Mouse (Mus musculus): ENCODE measurements around the gene Slc22a20. TPM values are rescaled to one million over a fixed set of nuclear protein-coding genes. Genes with fewer than 3 reads are reported as not detected.

Slc22a20 gene
- polyA plus RNA-seq, 1 experiment from 2014 or later: not detected

DNA sequence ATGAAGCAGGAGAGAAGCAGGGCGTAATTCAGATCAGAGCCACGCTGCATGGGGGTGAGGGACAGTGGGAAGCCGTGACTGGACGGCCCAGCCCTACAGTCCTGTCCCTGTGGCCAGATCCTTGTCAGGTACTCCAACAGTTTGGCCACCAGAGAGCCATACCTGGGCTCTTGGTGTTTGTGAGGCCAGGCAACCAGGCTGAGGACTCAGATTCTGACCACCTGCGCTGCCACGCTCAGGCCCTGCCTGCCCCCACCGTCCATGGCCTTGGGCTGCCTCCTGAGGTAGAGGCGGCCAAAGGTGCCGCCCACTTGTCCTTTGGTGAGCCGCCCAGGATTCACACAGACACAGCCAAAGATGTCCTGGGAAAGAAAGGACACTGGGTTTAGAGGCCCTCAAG, 45.3 kb downstream of the Slc22a20 start:
- peaks cover 51% of the 10 kb centered on the region for H3K36me3 ChIP-seq
- WGBS: 91% methylated on average over 10 of the region's 10 CpGs
- no peaks in the 10 kb centered on the region for H3K9me3 ChIP-seq
- no peak for DNase-seq (ENCODE audit: low spot score)
- H3K27me3 ChIP-seq (ENCODE audit: insufficient read depth, poor library complexity, severe bottlenecking): no peaks in the 10 kb centered on the region
- H3K4me3 ChIP-seq: no peak overlapping the region
- peaks cover 60% of the 10 kb centered on the region for H3K4me1 ChIP-seq
- H3K27ac ChIP-seq: peak overlapping the region; percentile 64; the same call in 1 of the 2 replicates

DNA sequence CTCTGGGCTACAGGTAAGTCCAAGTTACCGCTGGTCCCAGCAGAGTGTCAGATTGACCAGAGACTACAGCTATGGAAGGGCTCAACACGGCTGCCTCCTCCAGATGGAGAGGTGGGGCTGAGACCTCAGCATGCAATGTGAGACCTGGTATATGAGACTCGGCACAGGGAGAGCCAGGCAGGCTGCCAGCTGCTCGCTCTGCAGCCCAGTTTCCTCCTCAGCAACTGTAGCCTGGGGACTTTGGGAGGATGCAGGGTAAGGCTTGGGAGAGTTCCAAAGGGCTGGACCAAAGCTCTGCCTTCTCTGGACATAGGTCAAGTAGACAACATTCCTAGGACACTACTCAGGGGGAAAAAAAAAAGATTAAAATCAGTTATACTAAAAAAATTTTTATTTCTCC, 45.8 kb downstream of the Slc22a20 start:
- no peak overlapping the region for H3K4me3 ChIP-seq
- 78% methylated on average over 4 of the region's 4 CpGs for WGBS
- no peak for DNase-seq (ENCODE audit: low spot score)
- no peaks in the 10 kb centered on the region for H3K9me3 ChIP-seq
- H3K27me3 ChIP-seq (ENCODE audit: insufficient read depth, poor library complexity, severe bottlenecking): no peaks in the 10 kb centered on the region
- H3K36me3 ChIP-seq: peaks cover 47% of the 10 kb centered on the region
- no peak overlapping the region for H3K27ac ChIP-seq
- peaks cover 60% of the 10 kb centered on the region for H3K4me1 ChIP-seq

DNA sequence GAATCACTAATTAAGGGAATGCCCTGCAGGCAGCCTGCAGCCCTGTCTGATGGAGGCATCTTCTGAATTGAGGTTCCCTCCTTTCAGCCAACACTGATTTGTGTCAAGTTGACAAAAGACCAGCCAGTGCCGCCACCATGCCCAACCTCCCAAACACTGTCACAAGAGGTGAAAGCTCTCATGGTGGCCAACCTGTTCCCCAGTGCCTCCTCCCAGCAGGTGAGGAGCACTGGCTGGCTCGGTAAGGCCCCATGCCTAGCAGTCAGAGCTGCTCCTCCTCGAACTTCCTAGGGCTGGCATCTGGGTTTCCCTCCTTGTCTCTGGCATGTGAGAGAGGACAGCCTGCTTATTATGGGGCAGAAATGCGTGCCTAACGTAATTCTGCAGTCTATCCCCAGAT, 46.2 kb downstream of the Slc22a20 start:
- Histone ChIP-seq H3K4me1 (peaks cover 60% of the 10 kb centered on the region), H3K4me3 (no peak overlapping the region), H3K27ac (no peak overlapping the region), H3K9me3 (no peaks in the 10 kb centered on the region), H3K27me3 (ENCODE audit: insufficient read depth, poor library complexity, severe bottlenecking) (no peaks in the 10 kb centered on the region), H3K36me3 (peaks cover 45% of the 10 kb centered on the region)
- 82% methylated on average over 5 of the region's 5 CpGs for WGBS
- DNase-seq (ENCODE audit: low spot score): no peak

DNA sequence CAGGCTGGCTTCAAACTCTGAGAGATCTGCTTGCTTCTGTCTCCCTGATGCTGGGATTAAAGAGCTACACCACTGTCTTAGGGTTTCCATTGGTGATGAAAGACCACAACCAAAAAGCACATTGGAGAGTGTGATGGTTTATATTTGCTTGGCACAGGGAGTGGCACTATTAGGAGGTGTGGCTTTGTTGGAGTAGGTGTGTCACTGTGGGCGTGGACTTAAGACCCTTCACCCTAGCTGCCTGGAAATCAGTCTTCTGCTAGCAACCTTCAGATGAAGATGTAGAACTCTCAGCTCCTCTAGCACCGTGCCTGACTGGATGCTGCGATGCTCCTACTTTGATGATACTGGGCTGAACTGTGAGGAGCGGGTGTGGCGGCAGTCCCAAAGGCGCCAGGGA, 47.4 kb downstream of the Slc22a20 start:
- Histone ChIP-seq H3K27ac (peak overlapping the region; percentile 68; the same call in 1 of the 2 replicates), H3K36me3 (peaks cover 39% of the 10 kb centered on the region), H3K27me3 (ENCODE audit: insufficient read depth, poor library complexity, severe bottlenecking) (no peaks in the 10 kb centered on the region), H3K4me1 (peaks cover 51% of the 10 kb centered on the region), H3K9me3 (no peaks in the 10 kb centered on the region), H3K4me3 (no peak overlapping the region)
- 85% methylated on average over 6 of the region's 6 CpGs for WGBS
- DNase-seq (ENCODE audit: low spot score): no peak

DNA sequence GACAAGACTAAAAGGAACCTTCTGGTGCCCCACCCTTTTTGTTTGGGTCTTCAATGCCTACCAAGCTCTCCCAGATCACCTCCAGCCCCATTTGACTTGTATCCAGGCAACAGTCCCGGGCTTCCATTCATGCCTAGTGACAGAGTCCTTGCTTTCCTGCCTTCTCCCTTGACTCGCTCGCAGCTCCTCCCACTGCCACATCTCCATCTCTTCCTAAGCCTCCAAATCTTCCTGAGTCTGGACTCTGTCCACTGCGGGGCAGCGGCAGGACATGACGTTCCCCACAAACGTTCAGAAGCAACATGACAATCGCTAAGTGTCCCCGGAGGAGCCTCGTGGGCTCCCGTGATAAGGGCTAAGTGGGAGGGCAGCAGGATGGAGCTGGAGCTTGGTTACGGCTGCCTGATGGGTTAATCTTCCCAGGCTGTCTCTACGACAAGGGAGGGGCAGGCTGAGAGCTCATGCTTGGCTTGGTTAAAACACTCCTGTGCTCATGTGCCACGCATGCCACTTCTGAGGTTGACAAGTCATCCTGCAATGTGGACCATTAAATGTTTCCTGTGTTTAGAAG, 48.0 kb downstream of the Slc22a20 start:
- peaks cover 45% of the 10 kb centered on the region for H3K4me1 ChIP-seq
- no peaks in the 10 kb centered on the region for H3K27me3 ChIP-seq (ENCODE audit: insufficient read depth, poor library complexity, severe bottlenecking)
- H3K4me3 ChIP-seq: peak overlapping the region; percentile 35
- H3K36me3 ChIP-seq: peaks cover 33% of the 10 kb centered on the region
- DNase-seq (ENCODE audit: low spot score): peak; percentile 85
- WGBS: 9% methylated on average over 14 of the region's 14 CpGs
- peak overlapping the region; percentile 68 for H3K27ac ChIP-seq
- H3K9me3 ChIP-seq: no peaks in the 10 kb centered on the region

DNA sequence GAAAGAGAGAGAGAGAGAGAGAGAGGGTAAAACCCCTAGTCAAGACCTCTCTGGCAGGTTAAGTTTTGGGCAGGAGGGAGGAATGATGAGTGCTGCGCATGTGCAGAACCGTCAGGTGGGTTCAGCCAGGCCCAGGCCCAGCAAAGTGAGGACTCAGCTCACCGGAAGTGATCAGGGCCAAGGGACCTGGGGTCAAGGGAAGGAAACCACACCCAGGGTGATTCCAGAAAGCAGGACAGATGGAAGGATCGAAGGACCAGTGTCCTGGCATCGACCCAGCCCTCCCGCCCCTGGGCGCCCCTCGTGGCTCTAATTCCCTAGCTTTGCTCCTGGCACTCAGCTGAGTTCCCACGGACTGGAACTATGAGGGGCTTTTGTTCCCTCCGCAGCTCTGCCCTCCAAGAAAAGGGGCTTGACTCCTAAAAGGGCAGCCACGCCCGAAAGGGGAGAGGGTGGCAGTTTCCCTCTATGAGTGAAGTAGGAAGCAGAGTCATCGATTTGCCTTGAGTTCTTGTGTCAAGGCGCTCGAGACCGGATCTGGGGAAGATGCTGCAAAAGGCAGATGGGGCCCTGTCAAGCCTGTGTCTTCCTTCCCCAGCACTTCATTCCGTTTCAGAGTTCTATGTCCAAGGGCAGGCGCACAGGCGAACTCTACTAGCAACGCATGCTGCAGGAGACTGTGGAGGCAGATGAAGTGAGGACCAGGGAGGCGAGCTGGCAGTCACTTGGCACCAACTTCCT, 48.7 kb downstream of the Slc22a20 start:
- Histone ChIP-seq H3K27ac (peak overlapping the region; percentile 62), H3K4me1 (peaks cover 39% of the 10 kb centered on the region), H3K36me3 (peaks cover 27% of the 10 kb centered on the region), H3K27me3 (ENCODE audit: insufficient read depth, poor library complexity, severe bottlenecking) (no peaks in the 10 kb centered on the region), H3K4me3 (peak overlapping the region; percentile 35), H3K9me3 (no peaks in the 10 kb centered on the region)
- WGBS: 73% methylated on average over 21 of the region's 21 CpGs
- no peak for DNase-seq (ENCODE audit: low spot score)

DNA sequence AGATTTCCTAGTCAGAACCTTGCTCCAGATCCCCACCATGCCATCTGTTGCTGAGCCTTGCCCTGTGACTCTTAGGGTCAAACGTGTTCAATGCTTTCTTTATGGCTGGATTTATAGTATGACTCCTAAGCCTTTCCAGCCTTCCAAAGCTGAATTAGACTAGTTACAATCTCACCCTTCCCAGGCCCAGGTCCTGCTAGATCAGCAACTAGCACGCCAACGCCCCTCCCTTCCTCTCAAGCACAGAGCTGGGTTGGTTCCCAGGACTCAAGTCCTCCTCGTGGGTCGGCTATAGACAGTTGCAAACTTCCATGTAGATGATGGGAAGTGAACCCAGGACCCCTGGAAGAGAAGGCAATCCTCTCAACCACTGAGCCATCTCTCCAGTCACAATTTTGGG, 50.3 kb downstream of the Slc22a20 start:
- Histone ChIP-seq H3K27ac (peak overlapping the region; percentile 88), H3K4me1 (peaks cover 37% of the 10 kb centered on the region), H3K9me3 (no peaks in the 10 kb centered on the region), H3K27me3 (ENCODE audit: insufficient read depth, poor library complexity, severe bottlenecking) (no peaks in the 10 kb centered on the region), H3K4me3 (0 out of 2 replicates have a peak overlapping the region, but pooled peaks have one; percentile 22), H3K36me3 (peaks cover 13% of the 10 kb centered on the region)
- WGBS: 58% methylated on average over 5 of the region's 5 CpGs
- DNase-seq (ENCODE audit: low spot score): no peak

DNA sequence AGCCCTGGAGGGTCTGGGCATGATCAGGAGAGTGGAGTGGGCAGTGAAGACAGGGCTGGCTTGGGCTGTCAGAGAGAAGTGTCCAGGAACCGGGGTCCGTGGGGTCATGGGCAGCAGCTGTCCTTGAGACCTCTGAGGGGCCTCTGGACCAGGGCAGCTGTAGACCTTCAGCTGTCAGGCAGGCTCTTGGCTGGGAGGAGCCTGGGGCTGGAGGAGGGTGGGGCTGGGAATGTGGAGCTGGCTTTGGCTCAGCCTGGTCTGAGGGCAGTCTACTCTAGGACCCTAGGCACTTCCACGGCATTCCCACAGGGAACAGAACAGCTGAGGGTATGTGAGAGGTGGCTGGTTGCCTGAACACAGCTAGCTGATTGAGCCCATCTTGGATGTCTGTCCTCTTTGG, 50.7 kb downstream of the Slc22a20 start:
- peaks cover 35% of the 10 kb centered on the region for H3K4me1 ChIP-seq
- peak; percentile 90 for DNase-seq (ENCODE audit: low spot score)
- H3K27me3 ChIP-seq (ENCODE audit: insufficient read depth, poor library complexity, severe bottlenecking): no peaks in the 10 kb centered on the region
- peak overlapping the region; percentile 88 for H3K27ac ChIP-seq
- peaks cover 10% of the 10 kb centered on the region for H3K36me3 ChIP-seq
- H3K9me3 ChIP-seq: no peaks in the 10 kb centered on the region
- 25% methylated on average over 3 of the region's 3 CpGs for WGBS
- 0 out of 2 replicates have a peak overlapping the region, but pooled peaks have one; percentile 22 for H3K4me3 ChIP-seq

DNA sequence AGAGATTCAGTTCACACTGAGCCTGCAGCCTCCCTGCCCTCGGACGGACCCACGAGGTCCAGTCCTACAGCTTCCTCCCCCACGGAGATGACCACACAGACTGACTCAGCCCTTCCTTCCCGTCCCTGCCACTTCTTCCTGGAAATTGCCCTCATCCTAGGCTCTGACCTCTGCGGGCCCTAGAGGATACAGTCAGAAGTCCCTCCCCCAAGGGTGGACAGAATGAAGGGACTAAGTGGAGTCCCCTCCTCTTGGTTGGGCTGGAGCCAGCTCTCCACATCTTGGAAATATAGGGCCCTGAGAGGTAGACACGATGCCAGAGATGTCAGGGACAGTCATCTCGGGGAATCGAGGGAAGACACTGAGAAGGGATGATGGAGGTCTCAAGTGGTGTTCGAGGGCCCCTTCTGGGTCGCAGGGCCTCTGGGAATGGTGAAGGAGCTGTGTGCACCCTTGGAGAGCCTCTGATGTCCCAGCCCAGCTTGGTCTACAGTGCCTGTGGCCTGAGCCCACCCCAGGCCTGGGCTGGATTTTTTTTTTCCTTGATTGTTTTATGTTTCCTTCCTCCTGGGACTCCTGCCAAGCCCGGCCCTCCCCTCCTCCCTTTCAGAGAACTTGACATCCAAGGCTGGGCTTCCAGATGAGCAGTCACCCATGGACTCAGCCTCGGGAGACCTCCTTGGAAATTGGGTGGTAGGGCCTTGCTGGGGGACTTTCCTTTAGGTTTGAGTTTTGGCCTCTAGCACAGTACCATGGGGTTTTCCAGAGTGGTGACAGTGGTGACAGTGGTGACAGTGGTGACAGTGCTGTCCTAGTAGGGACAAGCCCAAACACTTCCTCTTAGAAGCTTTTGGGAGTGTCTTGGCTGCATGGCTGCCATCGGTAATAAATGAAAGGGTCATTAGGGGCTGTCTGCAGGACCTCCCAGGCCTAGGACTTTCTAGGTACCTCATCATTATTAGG, 56.0 kb downstream of the Slc22a20 start:
- Histone ChIP-seq H3K4me1 (peaks cover 43% of the 10 kb centered on the region), H3K4me3 (no peak overlapping the region), H3K27me3 (ENCODE audit: insufficient read depth, poor library complexity, severe bottlenecking) (peaks cover 9% of the 10 kb centered on the region; the same call in 1 of the 2 replicates), H3K36me3 (no peaks in the 10 kb centered on the region), H3K9me3 (no peaks in the 10 kb centered on the region), H3K27ac (peak overlapping the region; percentile 64)
- DNase-seq (ENCODE audit: low spot score): no peak
- WGBS: 58% methylated on average over 14 of the region's 14 CpGs

DNA sequence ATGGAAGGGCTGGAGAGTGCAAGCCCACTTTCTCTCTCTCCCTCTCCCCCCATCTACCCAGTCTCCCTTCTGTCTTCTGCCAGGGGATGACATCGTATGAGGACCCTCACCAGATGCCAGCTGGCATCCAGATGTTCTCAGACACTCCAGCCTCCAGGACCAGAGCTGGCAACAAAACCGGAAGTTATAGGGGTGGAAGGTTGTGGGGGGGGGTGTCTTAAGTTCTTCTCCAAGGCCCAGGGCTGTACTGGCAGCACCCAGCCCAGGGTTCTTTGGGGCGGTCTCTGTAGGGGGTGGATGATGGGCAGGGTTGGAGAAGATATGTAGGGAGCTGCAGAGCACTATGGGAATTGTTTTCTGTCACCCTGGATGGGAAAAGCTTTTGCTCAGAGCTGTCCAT, 57.4 kb downstream of the Slc22a20 start:
- WGBS: 62% methylated on average over 3 of the region's 3 CpGs
- Histone ChIP-seq H3K27ac (0 out of 2 replicates have a peak overlapping the region, but pooled peaks have one; percentile 25), H3K36me3 (no peaks in the 10 kb centered on the region), H3K4me3 (no peak overlapping the region), H3K9me3 (no peaks in the 10 kb centered on the region), H3K4me1 (peaks cover 50% of the 10 kb centered on the region), H3K27me3 (ENCODE audit: insufficient read depth, poor library complexity, severe bottlenecking) (peaks cover 9% of the 10 kb centered on the region; the same call in 1 of the 2 replicates)
- no peak for DNase-seq (ENCODE audit: low spot score)

DNA sequence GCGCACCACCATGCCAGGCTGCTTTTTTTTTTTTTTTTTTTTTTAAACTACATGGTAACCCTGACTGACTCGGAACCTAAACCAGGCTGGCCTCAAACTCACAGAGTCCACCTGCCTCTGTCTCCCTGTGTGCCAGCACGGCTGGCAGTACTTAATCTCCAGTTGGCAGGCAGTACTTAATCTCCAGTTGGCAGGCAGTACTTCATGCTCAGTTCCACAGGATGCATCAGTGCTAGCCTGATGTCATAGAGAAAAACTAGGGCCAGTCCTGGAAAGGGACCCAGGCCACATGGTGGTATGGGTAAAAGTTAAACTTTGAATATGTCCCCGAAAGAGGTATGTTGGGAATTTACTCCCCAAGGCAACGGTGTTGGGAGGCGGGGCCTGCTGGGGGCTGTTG, 57.8 kb downstream of the Slc22a20 start:
- 69% methylated on average over 6 of the region's 6 CpGs for WGBS
- DNase-seq (ENCODE audit: low spot score): no peak
- Histone ChIP-seq H3K4me1 (peaks cover 51% of the 10 kb centered on the region), H3K36me3 (no peaks in the 10 kb centered on the region), H3K4me3 (no peak overlapping the region), H3K9me3 (no peaks in the 10 kb centered on the region), H3K27me3 (ENCODE audit: insufficient read depth, poor library complexity, severe bottlenecking) (peaks cover 9% of the 10 kb centered on the region; the same call in 1 of the 2 replicates), H3K27ac (0 out of 2 replicates have a peak overlapping the region, but pooled peaks have one; percentile 25)

DNA sequence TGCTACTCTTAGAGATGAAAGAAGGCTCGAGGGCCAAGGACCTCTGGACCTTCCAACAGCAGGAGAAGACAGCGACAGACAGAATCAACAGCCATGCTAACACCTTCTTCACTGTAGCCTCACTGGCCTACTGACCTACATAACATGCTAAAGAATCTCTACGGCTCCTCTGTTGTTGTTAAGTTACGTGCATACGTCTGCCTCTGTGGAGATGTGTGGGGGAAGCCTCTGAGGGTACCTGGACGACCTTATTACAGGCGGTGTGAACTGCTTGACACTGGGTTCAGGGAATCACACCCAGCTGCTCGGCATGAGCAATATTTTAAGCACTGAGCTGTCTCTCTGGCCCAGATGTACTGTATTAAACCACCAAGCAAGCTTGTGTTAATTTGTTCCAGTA, 58.4 kb downstream of the Slc22a20 start:
- no peak overlapping the region for H3K4me3 ChIP-seq
- no peaks in the 10 kb centered on the region for H3K36me3 ChIP-seq
- no peaks in the 10 kb centered on the region for H3K9me3 ChIP-seq
- no peak for DNase-seq (ENCODE audit: low spot score)
- 0 out of 2 replicates have a peak overlapping the region, but pooled peaks have one; percentile 36 for H3K27ac ChIP-seq
- peaks cover 9% of the 10 kb centered on the region; the same call in 1 of the 2 replicates for H3K27me3 ChIP-seq (ENCODE audit: insufficient read depth, poor library complexity, severe bottlenecking)
- H3K4me1 ChIP-seq: peaks cover 57% of the 10 kb centered on the region
- 75% methylated on average over 8 of the region's 8 CpGs for WGBS

Measured in heart, embryonic 10.5 days (tissue).